24 mouse cellular contexts compared by ENCODE assay signal in genomic region chr1:189789545-189789944, GRCm38 (mm10).
DNase-seq lines count a peak whose midpoint lies in the region; ATAC-seq and TF ChIP-seq lines count a peak whose summit lies in the region.
"Had no signal": no experiment of that assay in that cellular context is flagged by ENCODE, and none has a peak within 500 bp of the region (broad histone marks: within the 10 kb centered on the region; RNA-seq: fewer than 3 reads in every experiment).

No protein-coding gene starts in this region.

- H3K9ac ChIP-seq in forebrain, embryonic 13.5 days: no peak overlapping the region
- no peak overlapping the region for H3K9ac ChIP-seq in liver, embryonic 12.5 days
- H3K9ac ChIP-seq in liver, embryonic 11.5 days (ENCODE audit: low read depth, low read length): no peak overlapping the region
- H3K9ac ChIP-seq: embryonic facial prominence, embryonic 12.5 days; hindbrain, embryonic 14.5 days had no signal

- peak; percentile 35 for DNase-seq in forebrain, embryonic 10.5 days (ENCODE audit: extremely low spot score, low spot score)
- no peak for DNase-seq in liver, embryonic 11.5 days (ENCODE audit: low spot score)
- DNase-seq in embryo, embryonic 9.5 days (ENCODE audit: extremely low spot score): peak; percentile 47
- no peak for DNase-seq in right cerebral cortex, postnatal 4 days
- DNase-seq in heart, postnatal 25 days (ENCODE audit: low spot score): no peak
- DNase-seq: adrenal gland, postnatal 10 days; cerebellum, postnatal 10 days; heart, postnatal 10 days; kidney, adult 18-20 months; lung, adult 18-20 months; lung, postnatal 14 days; thymus, adult 18-20 months; thymus, postnatal 4 days had no signal

- no peak for TF ChIP-seq CTCF in olfactory bulb, adult 2 months (IDR thresholded peaks at IDR 0.05; ENCODE audit: insufficient read depth, low read depth, low read length)

- peaks cover 100% of the 10 kb centered on the region for H3K27me3 ChIP-seq in forebrain, embryonic 10.5 days (ENCODE audit: poor library complexity, severe bottlenecking)
- H3K27me3 ChIP-seq in forebrain, embryonic 13.5 days: peaks cover 88% of the 10 kb centered on the region
- no peaks in the 10 kb centered on the region for H3K27me3 ChIP-seq in liver, embryonic 12.5 days (replicated peaks)
- no peaks in the 10 kb centered on the region for H3K27me3 ChIP-seq in liver, embryonic 11.5 days (replicated peaks; ENCODE audit: control insufficient read depth, insufficient read depth, low read length)
- H3K27me3 ChIP-seq: embryonic facial prominence, embryonic 12.5 days; Patski had no signal

- H3K4me3 ChIP-seq in forebrain, embryonic 10.5 days: no peak overlapping the region
- no peak overlapping the region for H3K4me3 ChIP-seq in forebrain, embryonic 13.5 days
- H3K4me3 ChIP-seq in liver, embryonic 12.5 days: no peak overlapping the region
- no peak overlapping the region for H3K4me3 ChIP-seq in liver, embryonic 11.5 days (ENCODE audit: low read depth, low read length)
- H3K4me3 ChIP-seq in olfactory bulb, adult 2 months (ENCODE audit: insufficient read depth, low read depth, low read length): no peak overlapping the region
- H3K4me3 ChIP-seq: embryonic facial prominence, embryonic 12.5 days; erythroblast, embryonic 14.5 days had no signal

- no peak overlapping the region for H3K27ac ChIP-seq in forebrain, embryonic 10.5 days
- H3K27ac ChIP-seq in forebrain, embryonic 13.5 days: no peak overlapping the region
- H3K27ac ChIP-seq in liver, embryonic 12.5 days: no peak overlapping the region
- no peak overlapping the region for H3K27ac ChIP-seq in liver, embryonic 11.5 days (ENCODE audit: low read depth, low read length)
- peak overlapping the region; percentile 75 for H3K27ac ChIP-seq in olfactory bulb, adult 2 months (ENCODE audit: insufficient read depth, low read depth, low read length)
- H3K27ac ChIP-seq: embryonic facial prominence, embryonic 12.5 days; hindbrain, embryonic 14.5 days had no signal

- no peak for ATAC-seq in forebrain, embryonic 13.5 days
- ATAC-seq in liver, embryonic 12.5 days: peak; percentile 14; the same call in 1 of the 2 replicates
- no peak for ATAC-seq in liver, embryonic 11.5 days (replicated peaks; ENCODE audit: low FRiP score)
- ATAC-seq: activated CD4-positive, CD25-positive, alpha-beta regulatory T cell, adult 4 months; CD4-positive, CD25-positive, alpha-beta regulatory T cell, adult 4 months; forebrain, embryonic 16.5 days; Patski had no signal

- intact Hi-C loops in heart, postnatal 25 days (cut with DNase I): no loop called here

- WGBS in forebrain, embryonic 10.5 days: 38% methylated on average over 6 of the region's 6 CpGs
- 29% methylated on average over 6 of the region's 6 CpGs for WGBS in forebrain, embryonic 13.5 days
- 86% methylated on average over 6 of the region's 6 CpGs for whole genome bisulfite sequencing in liver, embryonic 12.5 days (ENCODE audit: insufficient replicate concordance)
- WGBS in liver, embryonic 11.5 days: 70% methylated on average over 6 of the region's 6 CpGs
- WGBS in olfactory bulb, adult 2 months: 63% methylated on average over 6 of the region's 6 CpGs

- H3K36me3 ChIP-seq in forebrain, embryonic 10.5 days (replicated peaks): no peaks in the 10 kb centered on the region
- H3K36me3 ChIP-seq in forebrain, embryonic 13.5 days (ENCODE audit: poor library complexity, severe bottlenecking): no peaks in the 10 kb centered on the region
- H3K36me3 ChIP-seq in liver, embryonic 12.5 days: no peaks in the 10 kb centered on the region
- no peaks in the 10 kb centered on the region for H3K36me3 ChIP-seq in liver, embryonic 11.5 days (ENCODE audit: control insufficient read depth, insufficient read depth, low read length)
- H3K36me3 ChIP-seq: embryonic facial prominence, embryonic 12.5 days had no signal

- no peaks in the 10 kb centered on the region for H3K9me3 ChIP-seq in forebrain, embryonic 10.5 days
- no peaks in the 10 kb centered on the region for H3K9me3 ChIP-seq in forebrain, embryonic 13.5 days (replicated peaks)
- no peaks in the 10 kb centered on the region for H3K9me3 ChIP-seq in liver, embryonic 12.5 days (replicated peaks)
- H3K9me3 ChIP-seq in liver, embryonic 11.5 days (ENCODE audit: control insufficient read depth, low read length): no peaks in the 10 kb centered on the region
- H3K9me3 ChIP-seq: embryonic facial prominence, embryonic 12.5 days had no signal

- TF ChIP-seq POLR2A in olfactory bulb, adult 2 months (IDR thresholded peaks at IDR 0.05; ENCODE audit: insufficient read depth, low read depth, low read length): no peak

- no peak overlapping the region for H3K4me2 ChIP-seq in forebrain, embryonic 13.5 days
- H3K4me2 ChIP-seq in liver, embryonic 12.5 days: no peak overlapping the region
- no peak overlapping the region for H3K4me2 ChIP-seq in liver, embryonic 11.5 days
- H3K4me2 ChIP-seq: embryonic facial prominence, embryonic 12.5 days; heart, embryonic 11.5 days; hindbrain, embryonic 14.5 days had no signal

- H3K4me1 ChIP-seq in forebrain, embryonic 10.5 days: peaks cover 83% of the 10 kb centered on the region
- H3K4me1 ChIP-seq in forebrain, embryonic 13.5 days: peaks cover 44% of the 10 kb centered on the region
- H3K4me1 ChIP-seq in liver, embryonic 12.5 days: peaks cover 10% of the 10 kb centered on the region
- 0 out of 2 replicates have a peak, but pooled peaks cover 3% of the 10 kb centered on the region for H3K4me1 ChIP-seq in liver, embryonic 11.5 days (replicated peaks; ENCODE audit: control insufficient read depth, insufficient read depth, low read length)
- H3K4me1 ChIP-seq in olfactory bulb, adult 2 months (ENCODE audit: control insufficient read depth, insufficient read depth, low read length): peaks cover 49% of the 10 kb centered on the region

Comparison
In these comparisons a context has a peak if more than half of its experiments do, and no peak if none do; other contexts are left out.
1. DNase-seq: peak in forebrain, embryonic 10.5 days (single experiment) and embryo, embryonic 9.5 days (single experiment); none in liver, embryonic 11.5 days (single experiment), right cerebral cortex, postnatal 4 days (single experiment) and heart, postnatal 25 days (single experiment).